Mouse (Mus musculus) A20 (cell line): ENCODE measurements around the gene Timm10b.
A peak's percentile ranks its signal among the peaks of the same experiment; 100 is the strongest.

ENCODE experiments used
- DNase-seq: peaks from one replicate; pipeline ENCODE4 v3.0.0-alpha.2; 2011; ENCODE audit warnings: low read depth, low spot score

The Timm10b gene

GRCm38 (mm10) chr7:105639756-105640155 lies at the start of gene Timm10b:
Gene Timm10b (plus strand): TSS chr7:105640056.
- DNase-seq, result no peak

DNA sequence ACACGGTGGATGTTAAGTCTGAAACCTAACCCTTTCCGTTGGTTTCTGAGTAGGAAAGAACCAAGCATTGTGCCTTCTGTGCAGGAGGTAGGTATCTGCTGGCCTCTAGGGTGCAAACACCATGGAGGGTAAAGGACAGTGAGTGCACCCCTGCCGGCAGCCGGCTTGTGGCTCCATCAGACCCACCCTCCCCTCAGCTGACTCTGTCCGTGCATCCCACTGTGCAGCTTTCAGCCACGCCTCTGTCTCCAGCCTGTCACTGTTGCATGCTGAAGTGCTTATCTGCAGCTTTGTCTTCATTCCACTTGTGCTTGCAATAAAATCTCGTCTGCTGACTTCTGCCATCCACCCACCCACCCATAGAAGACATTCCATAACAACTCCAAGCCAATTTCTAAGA lies 49.8 kb upstream of the Timm10b start:
- DNase-seq, result no peak

DNA sequence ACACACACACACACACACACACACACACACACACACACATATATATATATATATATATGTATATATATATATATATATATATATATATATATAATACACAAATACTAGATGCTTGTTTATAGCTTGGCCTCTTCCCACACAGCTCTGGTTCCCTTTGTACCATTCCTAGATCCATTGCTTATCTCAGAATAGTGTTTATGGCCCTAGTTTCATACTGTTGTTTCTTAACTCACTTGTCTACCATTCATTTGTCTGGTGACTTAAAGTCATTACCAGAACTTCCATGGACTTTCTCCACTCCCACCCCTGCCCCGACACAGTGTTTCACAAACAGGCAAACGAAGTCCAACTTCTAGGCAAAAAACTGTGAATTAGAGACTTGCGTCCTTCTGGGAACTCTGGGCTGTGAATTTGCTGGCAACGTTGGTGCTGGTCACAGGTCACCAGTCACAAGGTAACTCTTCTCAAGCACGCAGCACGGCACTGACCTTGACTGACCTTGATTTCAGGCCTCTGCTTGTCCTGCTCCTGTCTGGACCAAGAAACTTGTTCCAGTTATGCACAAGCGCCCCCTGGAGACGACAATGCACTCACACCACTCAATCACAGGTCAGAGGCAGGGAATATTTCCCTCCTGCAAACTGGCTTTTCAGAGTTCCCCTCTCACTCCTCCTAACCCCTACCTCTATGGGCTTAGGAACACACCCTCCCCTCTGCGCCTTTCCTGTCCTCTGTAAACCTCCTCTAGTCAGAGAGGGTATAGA lies 36.8 kb upstream of the Timm10b start:
- DNase-seq, result peak; percentile 59

- no peak for DNase-seq
These were observed 31.4 kb upstream of the Timm10b start for GRCm38 (mm10) chr7:105608467-105608866.

- no peak for DNase-seq
These were observed 28.1 kb upstream of the Timm10b start for GRCm38 (mm10) chr7:105611767-105612166.

DNA sequence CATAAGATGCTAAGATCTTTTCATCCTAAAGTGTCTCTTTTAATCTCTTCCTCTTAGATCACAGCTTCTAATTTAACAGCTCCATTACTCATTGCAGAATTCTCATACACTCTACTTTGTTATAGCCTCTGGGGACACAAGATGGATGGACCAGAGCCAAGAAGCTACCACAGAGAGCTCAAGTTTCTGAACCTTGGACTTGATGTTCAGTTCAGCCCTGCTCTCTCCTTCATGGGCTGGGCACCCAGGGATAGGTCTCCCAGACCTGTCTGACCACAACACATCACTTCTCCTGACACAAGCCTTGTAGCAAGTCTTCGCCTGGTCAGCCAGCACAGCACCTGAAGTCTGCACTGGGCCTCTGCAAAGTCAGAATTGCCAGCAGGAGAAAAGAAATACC lies 25.5 kb upstream of the Timm10b start:
- no peak for DNase-seq

GRCm38 (mm10) chr7:105615720-105616119 lies 24.1 kb upstream of the Timm10b start:
- no peak for DNase-seq

- no peak for DNase-seq
These were observed 23.3 kb upstream of the Timm10b start for GRCm38 (mm10) chr7:105616561-105616960.

DNA sequence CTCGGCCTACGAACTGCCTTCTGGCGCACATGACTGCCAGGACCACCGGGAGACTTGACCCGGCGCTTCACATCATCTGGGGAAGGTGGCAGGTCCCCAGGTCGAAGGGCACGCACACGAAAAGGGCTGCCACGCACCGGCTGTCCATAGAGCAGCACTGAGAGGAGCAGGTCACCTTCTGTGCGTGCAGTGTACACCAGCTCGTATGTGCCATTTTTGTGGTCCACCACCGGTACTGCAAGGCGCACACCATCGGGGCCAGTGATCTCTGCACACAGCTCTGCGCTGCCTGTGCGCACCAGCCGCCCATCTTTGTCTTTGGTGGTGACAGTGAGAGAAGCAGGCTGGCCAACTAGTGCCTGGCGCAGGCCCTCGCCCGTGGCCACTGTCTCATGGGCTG lies 22.0 kb upstream of the Timm10b start:
- DNase-seq, result no peak

DNA sequence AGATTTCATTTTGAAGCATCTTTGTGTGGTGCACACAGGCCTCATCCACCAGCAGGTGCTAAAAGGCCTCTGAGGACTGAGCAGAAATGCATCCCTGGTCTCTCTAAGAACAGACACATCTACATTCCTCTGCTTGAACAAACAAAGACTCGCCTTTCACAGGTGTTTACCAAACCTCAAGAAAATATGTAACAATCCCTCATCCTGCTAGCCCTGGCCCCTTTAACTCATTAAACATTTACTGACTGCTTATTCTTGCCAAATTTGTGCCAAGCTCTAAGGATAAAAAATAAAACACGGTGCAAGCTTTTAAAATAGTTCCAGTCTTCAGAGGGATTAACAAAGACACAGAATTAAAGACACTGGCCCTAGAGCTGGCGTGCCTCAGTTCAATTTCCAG lies 20.2 kb upstream of the Timm10b start:
- DNase-seq, result no peak

DNA sequence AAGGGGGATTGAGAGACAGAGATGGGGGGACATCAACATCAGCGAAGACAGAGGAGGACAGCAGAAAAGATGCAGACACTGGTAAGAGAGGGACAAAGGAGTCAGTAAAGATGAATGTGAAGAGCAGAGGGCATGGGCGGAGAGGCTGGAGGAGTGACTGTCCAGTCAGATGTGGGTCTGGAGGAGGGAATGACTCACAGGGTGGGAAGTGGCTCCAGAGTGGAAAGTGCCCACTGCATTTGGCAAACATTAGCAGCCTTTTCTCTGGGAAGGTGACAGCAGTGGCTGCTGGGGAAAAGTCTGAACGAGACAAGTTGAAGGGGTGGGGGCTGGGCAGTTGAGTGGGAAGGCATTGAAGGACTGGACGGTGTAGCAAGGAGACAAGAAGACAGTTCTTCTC lies 18.8 kb upstream of the Timm10b start:
- no peak for DNase-seq

DNA sequence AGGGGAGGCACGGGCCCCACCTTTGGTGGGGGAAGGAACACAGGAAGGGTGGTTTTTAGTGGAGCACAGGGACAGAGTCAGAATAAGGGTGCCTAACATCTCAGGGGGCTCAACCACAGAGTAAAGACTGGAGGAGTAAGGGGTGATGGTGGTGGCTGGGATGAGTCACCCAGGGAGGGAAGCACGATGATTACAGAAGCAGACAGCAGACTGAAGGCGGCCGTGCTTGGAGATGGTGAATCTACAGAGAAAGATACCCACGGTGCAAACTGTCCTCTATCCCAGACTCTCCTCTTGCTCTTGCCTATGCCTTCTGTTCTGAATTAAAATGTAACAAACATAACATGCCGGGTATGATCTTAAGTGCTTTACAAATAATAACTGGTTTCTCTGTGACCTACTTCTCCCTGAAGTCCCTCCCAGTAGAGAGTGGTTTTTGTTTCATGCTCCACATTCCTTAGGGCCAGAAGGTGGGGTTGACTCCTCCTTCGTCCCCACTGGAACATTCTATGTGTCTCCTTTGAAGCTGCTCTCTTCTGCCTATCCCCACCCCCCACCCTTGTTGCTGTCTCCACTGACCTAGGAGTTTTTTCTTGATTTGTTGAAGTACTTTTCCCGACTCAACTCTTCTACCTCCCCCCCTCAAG lies 18.1 kb upstream of the Timm10b start:
- no peak for DNase-seq

- DNase-seq, result no peak
These were observed 14.5 kb upstream of the Timm10b start for GRCm38 (mm10) chr7:105625397-105625796.

DNA sequence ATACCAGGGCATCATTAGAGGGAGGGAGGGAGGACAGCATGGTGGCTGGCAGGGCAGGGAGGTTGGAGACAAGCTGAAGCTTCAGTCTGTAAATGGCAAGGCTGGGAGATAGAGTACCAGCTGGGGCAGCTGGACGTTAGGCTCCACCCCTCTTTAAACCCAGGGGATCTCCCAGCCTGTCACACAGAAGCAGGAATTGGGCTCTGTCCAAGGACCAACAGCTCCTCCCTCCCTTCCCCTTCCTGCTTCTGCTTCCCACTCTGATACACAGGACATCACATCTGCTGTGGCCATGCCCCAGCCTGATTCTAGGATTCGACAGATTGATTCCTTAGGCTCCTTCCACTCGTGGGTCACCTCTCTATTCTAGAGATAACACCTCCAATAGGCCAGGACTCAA lies 11.2 kb upstream of the Timm10b start:
- no peak for DNase-seq

- DNase-seq, result peak; percentile 22
These were observed 7.3 kb upstream of the Timm10b start for GRCm38 (mm10) chr7:105632551-105632972.

DNA sequence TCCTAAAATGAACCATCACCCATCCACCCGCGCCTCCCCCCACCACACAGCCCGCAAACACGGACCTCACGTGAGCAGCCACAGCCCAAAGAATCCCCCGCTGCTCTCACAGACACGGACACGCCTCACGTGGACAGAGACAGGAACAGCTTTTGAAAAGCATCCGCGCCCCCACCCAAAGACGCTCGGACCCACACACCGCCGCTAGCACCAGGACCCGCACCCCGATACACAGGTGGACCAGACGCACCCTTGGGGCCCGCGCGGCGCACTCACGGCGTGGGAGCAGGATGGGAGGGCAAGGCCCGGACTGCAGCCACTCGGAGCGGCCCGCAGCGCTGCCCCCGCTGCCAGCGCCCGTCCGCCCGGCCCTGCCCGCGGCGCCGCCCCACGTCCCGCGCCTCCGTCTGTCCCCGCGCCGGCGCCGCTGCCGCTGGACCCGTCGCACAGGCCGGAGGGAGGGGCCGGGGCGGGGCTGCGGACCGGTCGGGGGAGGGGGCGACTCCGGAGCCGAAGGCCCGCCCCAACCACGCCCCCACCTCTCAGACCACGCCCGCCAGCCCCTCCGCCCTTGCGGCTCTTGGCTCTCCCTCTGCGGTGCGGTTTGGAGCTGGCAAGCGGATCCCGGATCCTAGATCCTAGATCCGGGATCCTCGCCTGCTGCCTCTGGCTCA lies 6.6 kb upstream of the Timm10b start, which contains the start of gene Trim3:
Trim3 (minus strand) TSS at position 445 of the 674 bp plus-strand sequence.
- DNase-seq, result peak; percentile 84

DNA sequence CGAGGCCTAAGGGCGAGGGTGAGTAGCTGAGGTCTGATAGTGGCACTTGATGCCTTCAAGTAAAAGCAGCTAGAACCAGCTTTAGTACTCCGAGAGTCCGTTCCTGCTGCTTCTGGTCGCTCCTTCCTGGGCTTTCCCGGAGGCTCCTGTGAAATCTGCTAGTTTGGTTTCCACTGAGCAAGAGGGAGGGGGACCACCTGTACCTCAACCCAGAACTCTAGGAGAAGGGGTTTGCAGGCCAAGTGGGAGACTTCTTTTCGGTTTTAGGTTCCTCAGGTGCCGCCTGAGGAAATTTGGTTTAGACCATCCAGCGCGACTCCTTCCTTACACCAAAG lies 6.1 kb upstream of the Timm10b start:
- DNase-seq, result no peak

GRCm38 (mm10) chr7:105634272-105634920 lies 5.5 kb upstream of the Timm10b start:
- DNase-seq, result no peak

GRCm38 (mm10) chr7:105635726-105636125 lies 4.1 kb upstream of the Timm10b start:
- DNase-seq, result no peak

- DNase-seq, result no peak
These were observed 1.1 kb upstream of the Timm10b start for GRCm38 (mm10) chr7:105638776-105639175.

- no peak for DNase-seq
These were observed 552 bp upstream of the Timm10b start for GRCm38 (mm10) chr7:105639304-105639703.

DNA sequence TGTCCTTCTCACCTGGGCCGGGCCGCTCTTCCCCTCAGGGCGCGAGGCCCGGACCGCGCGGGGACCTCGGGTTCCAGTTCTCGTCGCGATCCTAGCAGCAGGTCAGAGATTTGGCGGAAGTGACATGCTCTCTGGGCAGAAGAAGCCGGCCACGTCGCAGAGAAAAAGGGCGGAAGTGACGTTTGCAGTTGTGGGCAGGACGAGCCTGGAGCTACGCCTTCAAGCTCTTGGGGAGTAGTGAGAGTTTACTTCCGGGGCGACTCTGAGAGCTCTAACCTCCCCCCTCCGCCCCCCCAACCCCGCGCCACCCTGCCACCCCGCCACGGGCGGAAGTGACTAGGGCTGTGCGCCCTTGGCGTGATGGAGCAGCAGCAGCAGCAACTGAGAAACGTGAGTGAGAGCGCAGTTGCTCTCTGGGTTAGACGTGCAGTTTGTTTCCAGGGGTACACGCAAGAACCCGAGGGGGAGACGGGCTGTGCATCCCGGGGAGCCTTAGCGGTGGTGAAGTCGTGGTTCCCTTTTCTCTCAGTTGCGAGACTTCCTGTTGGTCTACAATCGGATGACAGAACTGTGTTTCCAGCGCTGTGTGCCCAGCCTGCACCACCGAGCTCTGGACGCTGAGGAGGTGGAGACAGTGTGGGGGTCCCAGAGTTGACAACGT lies 507 bp downstream of the Timm10b start, which contains the start of the genes Arfip2 and Gm45799:
Arfip2 (minus strand) TSS at position 184 of the 661 bp plus-strand sequence.
Gm45799 (plus strand) TSS at position 320 of the 661 bp plus-strand sequence.
- DNase-seq, result peak; percentile 98
